25 mouse cellular contexts compared by ENCODE assay signal in the genomic region with DNA sequence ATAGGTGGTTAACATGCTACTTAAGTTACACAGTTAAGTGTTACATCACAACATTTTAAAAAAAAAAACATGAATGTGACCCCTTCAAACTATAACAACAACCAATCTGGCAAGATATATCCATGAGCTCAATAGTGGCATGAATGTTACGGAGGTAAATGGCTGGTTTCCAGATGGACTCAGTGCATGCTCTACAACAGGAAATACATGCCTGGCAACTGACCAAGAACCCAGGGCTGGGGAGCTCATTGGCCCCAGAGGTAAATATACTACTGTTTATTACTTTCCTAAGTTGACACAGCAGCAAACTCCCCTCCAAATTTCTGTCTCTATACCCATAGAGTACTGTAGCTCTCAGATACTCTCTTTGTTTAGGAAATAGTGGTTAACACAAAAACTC. TPM values are rescaled to one million over a fixed set of nuclear protein-coding genes. Genes with fewer than 3 reads are reported as not detected.
DNase-seq lines count a peak whose midpoint lies in the region; ATAC-seq and TF ChIP-seq lines count a peak whose summit lies in the region.
"Had no signal": no experiment of that assay in that cellular context is flagged by ENCODE, and none has a peak within 500 bp of the region (broad histone marks: within the 10 kb centered on the region; RNA-seq: fewer than 3 reads in every experiment).

No protein-coding gene starts in this region.

- DNase-seq in embryonic facial prominence, embryonic 14.5 days (ENCODE audit: low spot score): peak; percentile 30
- no peak for DNase-seq in embryonic facial prominence, embryonic 10.5 days (ENCODE audit: low spot score)
- no peak for DNase-seq in limb, embryonic 10.5 days (ENCODE audit: low spot score)
- peak; percentile 6 for DNase-seq in NIH3T3 (ENCODE audit: low read depth)
- DNase-seq in limb, embryonic 14.5 days (ENCODE audit: low spot score): peak; percentile 65
- DNase-seq in frontal cortex, postnatal 25 days (ENCODE audit: low spot score in 2 of 2): no peak
- DNase-seq: adrenal gland, adult 2 months; adrenal gland, postnatal 14 days; cerebellum, adult 11 months; cerebellum, adult 2 months; cerebellum, adult 9-11 months; cerebellum, postnatal 25 days; gastrocnemius, adult 2 months; gastrocnemius, postnatal 14 days; heart, adult 11 months; heart, postnatal 36 days had no signal

- no peaks in the 10 kb centered on the region for H3K9me3 ChIP-seq in embryonic facial prominence, embryonic 14.5 days (ENCODE audit: control insufficient read depth, low read length)
- H3K9me3 ChIP-seq in embryonic facial prominence, embryonic 10.5 days: no peaks in the 10 kb centered on the region
- no peaks in the 10 kb centered on the region for H3K9me3 ChIP-seq in limb, embryonic 12.5 days
- no peaks in the 10 kb centered on the region for H3K9me3 ChIP-seq in limb, embryonic 10.5 days (replicated peaks)
- no peaks in the 10 kb centered on the region for H3K9me3 ChIP-seq in limb, embryonic 14.5 days (ENCODE audit: control insufficient read depth, low read length)
- H3K9me3 ChIP-seq: embryonic facial prominence, embryonic 13.5 days; forebrain, embryonic 10.5 days; forebrain, embryonic 13.5 days; heart, embryonic 12.5 days; heart, embryonic 15.5 days had no signal

- no peaks in the 10 kb centered on the region for H3K27me3 ChIP-seq in embryonic facial prominence, embryonic 14.5 days (replicated peaks; ENCODE audit: control insufficient read depth, insufficient read depth, low read length)
- no peaks in the 10 kb centered on the region for H3K27me3 ChIP-seq in embryonic facial prominence, embryonic 10.5 days (replicated peaks; ENCODE audit: low read depth, poor library complexity, severe bottlenecking)
- H3K27me3 ChIP-seq in limb, embryonic 12.5 days: no peaks in the 10 kb centered on the region
- H3K27me3 ChIP-seq in limb, embryonic 10.5 days (ENCODE audit: low read depth, poor library complexity, severe bottlenecking): no peaks in the 10 kb centered on the region
- H3K27me3 ChIP-seq in limb, embryonic 14.5 days (ENCODE audit: control insufficient read depth, insufficient read depth, low read length): no peaks in the 10 kb centered on the region
- H3K27me3 ChIP-seq: embryonic facial prominence, embryonic 13.5 days; forebrain, embryonic 13.5 days; heart, embryonic 12.5 days; heart, embryonic 15.5 days had no signal

- H3K27ac ChIP-seq in embryonic facial prominence, embryonic 14.5 days (replicated peaks; ENCODE audit: low read depth, low read length): no peak overlapping the region
- H3K27ac ChIP-seq in embryonic facial prominence, embryonic 10.5 days (replicated peaks): no peak overlapping the region
- 0 out of 2 replicates have a peak overlapping the region, but pooled peaks have one; percentile 17 for H3K27ac ChIP-seq in limb, embryonic 12.5 days
- H3K27ac ChIP-seq in limb, embryonic 10.5 days: no peak overlapping the region
- H3K27ac ChIP-seq in limb, embryonic 14.5 days (replicated peaks; ENCODE audit: low read depth, low read length): 0 out of 2 replicates have a peak overlapping the region, but pooled peaks have one; percentile 28
- H3K27ac ChIP-seq: embryonic facial prominence, embryonic 13.5 days; forebrain, embryonic 10.5 days; forebrain, embryonic 13.5 days; gastrocnemius, adult 2 months; heart, embryonic 15.5 days; hindbrain, embryonic 14.5 days; hindbrain, postnatal 0 days had no signal

- no peak overlapping the region for H3K9ac ChIP-seq in embryonic facial prominence, embryonic 14.5 days (ENCODE audit: low read depth, low read length)
- H3K9ac ChIP-seq in limb, embryonic 12.5 days (replicated peaks): no peak overlapping the region
- no peak overlapping the region for H3K9ac ChIP-seq in limb, embryonic 14.5 days (ENCODE audit: low read depth, low read length, severe bottlenecking)
- H3K9ac ChIP-seq: embryonic facial prominence, embryonic 13.5 days; forebrain, embryonic 13.5 days; heart, embryonic 12.5 days; heart, embryonic 15.5 days; hindbrain, embryonic 14.5 days had no signal

- WGBS in embryonic facial prominence, embryonic 14.5 days: 52% methylated on average over 1 of the region's 1 CpGs
- WGBS in embryonic facial prominence, embryonic 10.5 days: 88% methylated on average over 1 of the region's 1 CpGs
- WGBS in limb, embryonic 12.5 days: 40% methylated on average over 1 of the region's 1 CpGs
- 95% methylated on average over 1 of the region's 1 CpGs for WGBS in limb, embryonic 10.5 days
- 22% methylated on average over 1 of the region's 1 CpGs for WGBS in limb, embryonic 14.5 days

- no peak for ATAC-seq in embryonic facial prominence, embryonic 14.5 days (ENCODE audit: low read depth)
- ATAC-seq in limb, embryonic 12.5 days (ENCODE audit: insufficient number of reproducible peaks, insufficient read depth, low FRiP score, low TSS enrichment, low read depth): 0 out of 2 replicates have a peak, but pooled peaks have one; percentile 37
- peak; percentile 57; the same call in 1 of the 2 replicates for ATAC-seq in limb, embryonic 14.5 days (ENCODE audit: low FRiP score, low read depth)
- ATAC-seq: forebrain, embryonic 13.5 days; forebrain, embryonic 16.5 days; hindbrain, postnatal 0 days had no signal

- no peak overlapping the region for H3K4me3 ChIP-seq in embryonic facial prominence, embryonic 14.5 days (ENCODE audit: low read depth, low read length)
- H3K4me3 ChIP-seq in embryonic facial prominence, embryonic 10.5 days: no peak overlapping the region
- no peak overlapping the region for H3K4me3 ChIP-seq in limb, embryonic 12.5 days (replicated peaks)
- no peak overlapping the region for H3K4me3 ChIP-seq in limb, embryonic 10.5 days
- no peak overlapping the region for H3K4me3 ChIP-seq in limb, embryonic 14.5 days (replicated peaks; ENCODE audit: low read length)
- H3K4me3 ChIP-seq: embryonic facial prominence, embryonic 13.5 days; forebrain, embryonic 10.5 days; forebrain, embryonic 13.5 days; gastrocnemius, adult 2 months; heart, embryonic 12.5 days; heart, embryonic 15.5 days had no signal

- no peaks in the 10 kb centered on the region for H3K36me3 ChIP-seq in embryonic facial prominence, embryonic 14.5 days (ENCODE audit: control insufficient read depth, insufficient read depth, low read length)
- H3K36me3 ChIP-seq in embryonic facial prominence, embryonic 10.5 days (replicated peaks): no peaks in the 10 kb centered on the region
- H3K36me3 ChIP-seq in limb, embryonic 12.5 days: no peaks in the 10 kb centered on the region
- H3K36me3 ChIP-seq in limb, embryonic 10.5 days: no peaks in the 10 kb centered on the region
- no peaks in the 10 kb centered on the region for H3K36me3 ChIP-seq in limb, embryonic 14.5 days (ENCODE audit: control insufficient read depth, insufficient read depth, low read length)
- H3K36me3 ChIP-seq: embryonic facial prominence, embryonic 13.5 days; forebrain, embryonic 10.5 days; heart, embryonic 12.5 days; heart, embryonic 15.5 days had no signal

- TF ChIP-seq POLR2A in limb, embryonic 14.5 days (IDR thresholded peaks at IDR 0.05; ENCODE audit: borderline replicate concordance, extremely low read depth, insufficient read depth, insufficient read length): no peak

- H3K4me1 ChIP-seq in embryonic facial prominence, embryonic 14.5 days (ENCODE audit: control insufficient read depth, insufficient read depth, low read length): no peaks in the 10 kb centered on the region
- no peaks in the 10 kb centered on the region for H3K4me1 ChIP-seq in embryonic facial prominence, embryonic 10.5 days
- H3K4me1 ChIP-seq in limb, embryonic 12.5 days (replicated peaks): peaks cover 13% of the 10 kb centered on the region
- H3K4me1 ChIP-seq in limb, embryonic 10.5 days: no peaks in the 10 kb centered on the region
- peaks cover 5% of the 10 kb centered on the region; the same call in 1 of the 2 replicates for H3K4me1 ChIP-seq in limb, embryonic 14.5 days (ENCODE audit: control insufficient read depth, insufficient read depth, low read length)
- H3K4me1 ChIP-seq: embryonic facial prominence, embryonic 13.5 days; forebrain, embryonic 10.5 days; heart, embryonic 12.5 days; heart, embryonic 15.5 days had no signal

- no peak overlapping the region for H3K4me2 ChIP-seq in embryonic facial prominence, embryonic 14.5 days (ENCODE audit: low read depth, low read length)
- no peak overlapping the region for H3K4me2 ChIP-seq in limb, embryonic 12.5 days
- no peak overlapping the region for H3K4me2 ChIP-seq in limb, embryonic 14.5 days (replicated peaks; ENCODE audit: low read depth, low read length, severe bottlenecking)
- H3K4me2 ChIP-seq: embryonic facial prominence, embryonic 13.5 days; forebrain, embryonic 13.5 days; heart, embryonic 12.5 days; heart, embryonic 15.5 days; hindbrain, embryonic 14.5 days had no signal

RNA-seq across cellular contexts. Expression of gene Gad2, which starts 26.4 kb away (rescaled TPM):
- polyA plus RNA-seq in embryonic facial prominence, embryonic 14.5 days (2014; fragmentation: Nextera tagmentation; extraction: Ambion mirVana): 0.22 and 0.68 TPM in 2 replicates
- 1.7 and 3.4 TPM in 2 replicates for polyA plus RNA-seq in embryonic facial prominence, embryonic 10.5 days (2016; fragmentation: Nextera tagmentation; extraction: Ambion mirVana)
- polyA plus RNA-seq in limb, embryonic 12.5 days (2016; fragmentation: Nextera tagmentation; extraction: Ambion mirVana): 0.04 and 0.29 TPM in 2 replicates
- 0.03 TPM in 1 of 2 replicates, not detected in the other for polyA plus RNA-seq in limb, embryonic 10.5 days (2016; fragmentation: Nextera tagmentation; extraction: Ambion mirVana)
- polyA plus RNA-seq in limb, embryonic 14.5 days (2012; rRNA removed): 0.13 and 0.38 TPM in 2 replicates
- 0.08 and 0.10 TPM in 2 replicates for polyA plus RNA-seq in limb, embryonic 14.5 days (2014; fragmentation: Nextera tagmentation; extraction: Ambion mirVana)
- polyA plus RNA-seq: adrenal gland, adult 2 months had no signal

Comparison
In these comparisons a context has a peak if more than half of its experiments do, and no peak if none do; other contexts are left out.
1. DNase-seq: peak in embryonic facial prominence, embryonic 14.5 days (single experiment), NIH3T3 (single experiment) and limb, embryonic 14.5 days (single experiment); none in embryonic facial prominence, embryonic 10.5 days (single experiment), limb, embryonic 10.5 days (single experiment) and frontal cortex, postnatal 25 days (0 of 2).
2. H3K27ac ChIP-seq: peak in limb, embryonic 12.5 days (single experiment) and limb, embryonic 14.5 days (single experiment); none in embryonic facial prominence, embryonic 14.5 days (single experiment), embryonic facial prominence, embryonic 10.5 days (single experiment) and limb, embryonic 10.5 days (single experiment).